Mouse (Mus musculus): ENCODE measurements at regions not wholly inside any gene's neighbourhood (a gene's known extent, or its start where the extent isn't known, plus 50 kb on each side); places are given as distances from the start of the nearest gene placed in this dataset.

GRCm38 (mm10) chr13:91370886-91371595 is 89.0 kb upstream of the Ssbp2 start (continued):
- TF ChIP-seq SIN3A (IDR thresholded peaks at IDR 0.05; ENCODE audit: low read length) (peak; percentile 98), MAX (IDR thresholded peaks at IDR 0.05; ENCODE audit: low read length) (peak; percentile 72), HCFC1 (IDR thresholded peaks at IDR 0.05; ENCODE audit: low read depth, low read length) (peak; percentile 49), MEF2A (IDR thresholded peaks at IDR 0.05; ENCODE audit: extremely low read depth, insufficient replicate concordance, low read depth, low read length, poor library complexity, severe bottlenecking) (no peak), MYB (IDR thresholded peaks at IDR 0.05; ENCODE audit: low read depth, low read length) (no peak), MAZ (IDR thresholded peaks at IDR 0.05; ENCODE audit: low read depth, low read length) (no peak), ZNF384 (IDR thresholded peaks at IDR 0.05; ENCODE audit: low read depth, low read length) (peak; percentile 30; the same call in 1 of the 2 replicates), CTCF (IDR thresholded peaks at IDR 0.05 in 2 of 3, conservative IDR thresholded peaks at IDR 0.05 in 1 of 3; ENCODE audit: control insufficient read depth in 1 of 3, insufficient read depth in 1 of 3, low read depth in 2 of 3, low read length in 3 of 3, poor library complexity in 1 of 3, severe bottlenecking in 1 of 3) (no peak), GABPA (IDR thresholded peaks at IDR 0.05; ENCODE audit: low read depth, low read length) (no peak), ZC3H11A (IDR thresholded peaks at IDR 0.05; ENCODE audit: low read depth, low read length) (no peak), CHD1 (IDR thresholded peaks at IDR 0.05; ENCODE audit: low read depth, low read length) (peak; percentile 80; the same call in 1 of the 2 replicates), TBP (IDR thresholded peaks at IDR 0.05; ENCODE audit: low read depth, low read length) (peak; percentile 58), USF1 (IDR thresholded peaks at IDR 0.05; ENCODE audit: low read depth, low read length) (no peak), ZKSCAN1 (IDR thresholded peaks at IDR 0.05; ENCODE audit: low read depth, low read length) (peak; percentile 57; the same call in 1 of the 2 replicates), MYC (IDR thresholded peaks at IDR 0.05; ENCODE audit: low read depth, low read length) (no peak), RCOR1 (IDR thresholded peaks at IDR 0.05; ENCODE audit: low read depth, low read length) (no peak; the same call in 1 of the 2 replicates), POLR2A (IDR thresholded peaks at IDR 0.05; ENCODE audit: control insufficient read depth in 1 of 2, insufficient read depth in 1 of 2, low read depth in 1 of 2, low read length in 2 of 2, poor library complexity in 1 of 2) (peak; percentile 39 to 72), E2F4 (IDR thresholded peaks at IDR 0.05; ENCODE audit: borderline replicate concordance, low read depth, low read length) (no peak), TAL1 (IDR thresholded peaks at IDR 0.05; ENCODE audit: low read length) (no peak)

- H3K4me1 ChIP-seq (ENCODE audit: control insufficient read depth in 1 of 2, insufficient read depth in 2 of 2, low read length in 2 of 2): peaks cover 2 to 11% of the 10 kb centered on the region in 2 experiments; a peak in 3 of 4 replicates
- H3K36me3 ChIP-seq (ENCODE audit: control insufficient read depth in 1 of 2, insufficient read depth in 2 of 2, low read length in 2 of 2): peaks cover 0 to 7% of the 10 kb centered on the region in 2 experiments; a peak in 2 of 4 replicates
- peak; percentile 17 for DNase-seq (ENCODE audit: low read depth, low spot score)
- H3K79me2 ChIP-seq (ENCODE audit: control insufficient read depth, insufficient read depth, low read length, poor library complexity): peaks cover 2% of the 10 kb centered on the region; the same call in 1 of the 2 replicates
- H3K27me3 ChIP-seq (ENCODE audit: control insufficient read depth in 1 of 2, insufficient read depth in 2 of 2, low read length in 2 of 2): no peaks in the 10 kb centered on the region
- H3K27ac ChIP-seq (ENCODE audit: control insufficient read depth, low read depth, low read length): peak overlapping the region; percentile 77
- H3K4me3 ChIP-seq (ENCODE audit: control insufficient read depth in 1 of 2, insufficient read depth in 1 of 2, low read depth in 2 of 2, low read length in 2 of 2): peak overlapping the region; percentile 65 to 76
- TF ChIP-seq CHD1 (IDR thresholded peaks at IDR 0.05; ENCODE audit: low read depth, low read length) (0 out of 2 replicates have a peak, but pooled peaks have one; percentile 47), RCOR1 (IDR thresholded peaks at IDR 0.05; ENCODE audit: low read depth, low read length) (0 out of 2 replicates have a peak, but pooled peaks have one; percentile 8), ZKSCAN1 (IDR thresholded peaks at IDR 0.05; ENCODE audit: low read depth, low read length) (0 out of 2 replicates have a peak, but pooled peaks have one; percentile 3), POLR2AphosphoS5 (IDR thresholded peaks at IDR 0.05; ENCODE audit: borderline replicate concordance, low read depth, low read length) (no peak)
- H3K9ac ChIP-seq (ENCODE audit: control insufficient read depth, low read depth, low read length, poor library complexity, severe bottlenecking): peak overlapping the region; percentile 73
- H3K9me3 ChIP-seq (replicated peaks; ENCODE audit: insufficient read depth, low read length): no peaks in the 10 kb centered on the region
Measured at GRCm38 (mm10) chr13:91371596-91371987, 88.5 kb upstream of the Ssbp2 start.

Data from MEL (cell line).